Mouse (Mus musculus): Measurements from ENCODE around the gene Cd46. TPM values are rescaled to one million over a fixed set of nuclear protein-coding genes. Genes with fewer than 3 reads are reported as not detected.

The Cd46 gene
- polyA plus RNA-seq, 1 experiment from 2014 or later = 0.87 TPM

- Histone ChIP-seq H3K36me3 (ENCODE audit: control insufficient read depth, insufficient read depth, low read length) (no peaks in the 10 kb centered on the region), H3K4me2 (ENCODE audit: low read depth, low read length) (no peak overlapping the region), H3K4me3 (ENCODE audit: low read length) (no peak overlapping the region), H3K27me3 (ENCODE audit: control insufficient read depth, insufficient read depth, low read depth, low read length) (no peaks in the 10 kb centered on the region), H3K9ac (ENCODE audit: low read length) (no peak overlapping the region), H3K27ac (ENCODE audit: low read length) (no peak overlapping the region), H3K4me1 (replicated peaks; ENCODE audit: control insufficient read depth, insufficient read depth, low read length) (0 out of 2 replicates have a peak, but pooled peaks cover 5% of the 10 kb centered on the region), H3K9me3 (ENCODE audit: control insufficient read depth, low read length) (no peaks in the 10 kb centered on the region)
- 47% methylated on average over 3 of the region's 3 CpGs for WGBS
- ATAC-seq (ENCODE audit: low read depth) = no peak
These were observed 77.7 kb downstream of the Cd46 start for GRCm38 (mm10) chr1:195014201-195014885.

GRCm38 (mm10) chr1:195012531-195012930 lies 79.5 kb downstream of the Cd46 start:
- no peak overlapping the region for H3K9ac ChIP-seq (ENCODE audit: low read length)
- H3K9me3 ChIP-seq (ENCODE audit: control insufficient read depth, low read length) = no peaks in the 10 kb centered on the region
- no peak overlapping the region for H3K27ac ChIP-seq (ENCODE audit: low read length)
- H3K4me2 ChIP-seq (ENCODE audit: low read depth, low read length) = no peak overlapping the region
- WGBS = 76% methylated on average over 2 of the region's 2 CpGs
- no peak for ATAC-seq (ENCODE audit: low read depth)
- no peak overlapping the region for H3K4me3 ChIP-seq (ENCODE audit: low read length)
- H3K27me3 ChIP-seq (ENCODE audit: control insufficient read depth, insufficient read depth, low read depth, low read length) = no peaks in the 10 kb centered on the region
- no peaks in the 10 kb centered on the region for H3K36me3 ChIP-seq (ENCODE audit: control insufficient read depth, insufficient read depth, low read length)
- 0 out of 2 replicates have a peak, but pooled peaks cover 5% of the 10 kb centered on the region for H3K4me1 ChIP-seq (replicated peaks; ENCODE audit: control insufficient read depth, insufficient read depth, low read length)

GRCm38 (mm10) chr1:195006267-195006666 lies 85.8 kb downstream of the Cd46 start:
- Histone ChIP-seq H3K9ac (ENCODE audit: low read length) (no peak overlapping the region), H3K4me1 (replicated peaks; ENCODE audit: control insufficient read depth, insufficient read depth, low read length) (no peaks in the 10 kb centered on the region), H3K36me3 (ENCODE audit: control insufficient read depth, insufficient read depth, low read length) (no peaks in the 10 kb centered on the region), H3K4me3 (ENCODE audit: low read length) (no peak overlapping the region), H3K27ac (ENCODE audit: low read length) (no peak overlapping the region), H3K9me3 (ENCODE audit: control insufficient read depth, low read length) (no peaks in the 10 kb centered on the region), H3K27me3 (ENCODE audit: control insufficient read depth, insufficient read depth, low read depth, low read length) (no peaks in the 10 kb centered on the region), H3K4me2 (ENCODE audit: low read depth, low read length) (no peak overlapping the region)
- no peak for ATAC-seq (ENCODE audit: low read depth)

- 59% methylated on average over 1 of the region's 1 CpGs for WGBS
- no peak overlapping the region for H3K27ac ChIP-seq (ENCODE audit: low read length)
- no peak overlapping the region for H3K4me2 ChIP-seq (ENCODE audit: low read depth, low read length)
- no peak overlapping the region for H3K9ac ChIP-seq (ENCODE audit: low read length)
- ATAC-seq (ENCODE audit: low read depth) = no peak
- H3K4me1 ChIP-seq (replicated peaks; ENCODE audit: control insufficient read depth, insufficient read depth, low read length) = no peaks in the 10 kb centered on the region
- H3K9me3 ChIP-seq (ENCODE audit: control insufficient read depth, low read length) = no peaks in the 10 kb centered on the region
- H3K4me3 ChIP-seq (ENCODE audit: low read length) = no peak overlapping the region
- no peaks in the 10 kb centered on the region for H3K27me3 ChIP-seq (ENCODE audit: control insufficient read depth, insufficient read depth, low read depth, low read length)
- no peaks in the 10 kb centered on the region for H3K36me3 ChIP-seq (ENCODE audit: control insufficient read depth, insufficient read depth, low read length)
These were observed 87.9 kb downstream of the Cd46 start for GRCm38 (mm10) chr1:195004194-195004593.

- WGBS = 80% methylated on average over 4 of the region's 4 CpGs
- no peak overlapping the region for H3K4me3 ChIP-seq (ENCODE audit: low read length)
- ATAC-seq (ENCODE audit: low read depth) = no peak
These were observed 88.7 kb downstream of the Cd46 start for GRCm38 (mm10) chr1:195003328-195003727.

GRCm38 (mm10) chr1:194998396-194998795 lies 93.7 kb downstream of the Cd46 start:
- ATAC-seq (ENCODE audit: low read depth) = no peak
- Histone ChIP-seq H3K27me3 (ENCODE audit: control insufficient read depth, insufficient read depth, low read depth, low read length) (no peaks in the 10 kb centered on the region), H3K4me2 (ENCODE audit: low read depth, low read length) (no peak overlapping the region), H3K4me1 (replicated peaks; ENCODE audit: control insufficient read depth, insufficient read depth, low read length) (no peaks in the 10 kb centered on the region), H3K9ac (ENCODE audit: low read length) (no peak overlapping the region), H3K9me3 (ENCODE audit: control insufficient read depth, low read length) (no peaks in the 10 kb centered on the region), H3K27ac (ENCODE audit: low read length) (no peak overlapping the region), H3K4me3 (ENCODE audit: low read length) (no peak overlapping the region), H3K36me3 (ENCODE audit: control insufficient read depth, insufficient read depth, low read length) (no peaks in the 10 kb centered on the region)
- WGBS = 68% methylated on average over 1 of the region's 1 CpGs

More at GRCm38 (mm10) chr1:195003328-195003727, 88.7 kb downstream of the Cd46 start:
- Histone ChIP-seq H3K9ac (ENCODE audit: low read length) (no peak overlapping the region), H3K4me2 (ENCODE audit: low read depth, low read length) (no peak overlapping the region), H3K9me3 (ENCODE audit: control insufficient read depth, low read length) (no peaks in the 10 kb centered on the region), H3K27me3 (ENCODE audit: control insufficient read depth, insufficient read depth, low read depth, low read length) (no peaks in the 10 kb centered on the region), H3K36me3 (ENCODE audit: control insufficient read depth, insufficient read depth, low read length) (no peaks in the 10 kb centered on the region), H3K27ac (ENCODE audit: low read length) (no peak overlapping the region), H3K4me1 (replicated peaks; ENCODE audit: control insufficient read depth, insufficient read depth, low read length) (no peaks in the 10 kb centered on the region)

GRCm38 (mm10) chr1:194995196-194995595 lies 96.9 kb downstream of the Cd46 start:
- Histone ChIP-seq H3K4me2 (ENCODE audit: low read depth, low read length) (no peak overlapping the region), H3K27ac (ENCODE audit: low read length) (no peak overlapping the region), H3K4me3 (ENCODE audit: low read length) (no peak overlapping the region), H3K27me3 (ENCODE audit: control insufficient read depth, insufficient read depth, low read depth, low read length) (no peaks in the 10 kb centered on the region), H3K36me3 (ENCODE audit: control insufficient read depth, insufficient read depth, low read length) (no peaks in the 10 kb centered on the region), H3K9me3 (ENCODE audit: control insufficient read depth, low read length) (no peaks in the 10 kb centered on the region), H3K4me1 (replicated peaks; ENCODE audit: control insufficient read depth, insufficient read depth, low read length) (no peaks in the 10 kb centered on the region), H3K9ac (ENCODE audit: low read length) (no peak overlapping the region)
- no peak for ATAC-seq (ENCODE audit: low read depth)
- WGBS = 62% methylated on average over 2 of the region's 2 CpGs

- Histone ChIP-seq H3K4me2 (ENCODE audit: low read depth, low read length) (no peak overlapping the region), H3K4me1 (replicated peaks; ENCODE audit: control insufficient read depth, insufficient read depth, low read length) (no peaks in the 10 kb centered on the region), H3K9me3 (ENCODE audit: control insufficient read depth, low read length) (no peaks in the 10 kb centered on the region), H3K36me3 (ENCODE audit: control insufficient read depth, insufficient read depth, low read length) (no peaks in the 10 kb centered on the region), H3K27me3 (ENCODE audit: control insufficient read depth, insufficient read depth, low read depth, low read length) (no peaks in the 10 kb centered on the region), H3K9ac (ENCODE audit: low read length) (no peak overlapping the region), H3K27ac (ENCODE audit: low read length) (no peak overlapping the region), H3K4me3 (ENCODE audit: low read length) (no peak overlapping the region)
- 67% methylated on average over 5 of the region's 5 CpGs for WGBS
- ATAC-seq (ENCODE audit: low read depth) = no peak
These were observed 97.8 kb downstream of the Cd46 start for GRCm38 (mm10) chr1:194994262-194994661.

- Histone ChIP-seq H3K9ac (ENCODE audit: low read length) (no peak overlapping the region), H3K9me3 (ENCODE audit: control insufficient read depth, low read length) (no peaks in the 10 kb centered on the region), H3K4me3 (ENCODE audit: low read length) (no peak overlapping the region), H3K27me3 (ENCODE audit: control insufficient read depth, insufficient read depth, low read depth, low read length) (no peaks in the 10 kb centered on the region), H3K4me2 (ENCODE audit: low read depth, low read length) (no peak overlapping the region), H3K36me3 (ENCODE audit: control insufficient read depth, insufficient read depth, low read length) (no peaks in the 10 kb centered on the region), H3K27ac (ENCODE audit: low read length) (no peak overlapping the region), H3K4me1 (replicated peaks; ENCODE audit: control insufficient read depth, insufficient read depth, low read length) (no peaks in the 10 kb centered on the region)
- ATAC-seq (ENCODE audit: low read depth) = no peak
- WGBS = 68% methylated on average over 1 of the region's 1 CpGs
These were observed 98.5 kb downstream of the Cd46 start for GRCm38 (mm10) chr1:194993409-194993988.

All from lung, embryonic 16.5 days (tissue).